Mouse (Mus musculus): ENCODE results near the gene Olfr96.
A peak's percentile ranks its signal among the peaks of the same experiment; 100 is the strongest.
"Not testable (repeated sequence)": the region's sequence is repeated elsewhere in the genome, so short reads cannot be mapped to it uniquely, and the experiment has no call there.

The Olfr96 gene

DNA sequence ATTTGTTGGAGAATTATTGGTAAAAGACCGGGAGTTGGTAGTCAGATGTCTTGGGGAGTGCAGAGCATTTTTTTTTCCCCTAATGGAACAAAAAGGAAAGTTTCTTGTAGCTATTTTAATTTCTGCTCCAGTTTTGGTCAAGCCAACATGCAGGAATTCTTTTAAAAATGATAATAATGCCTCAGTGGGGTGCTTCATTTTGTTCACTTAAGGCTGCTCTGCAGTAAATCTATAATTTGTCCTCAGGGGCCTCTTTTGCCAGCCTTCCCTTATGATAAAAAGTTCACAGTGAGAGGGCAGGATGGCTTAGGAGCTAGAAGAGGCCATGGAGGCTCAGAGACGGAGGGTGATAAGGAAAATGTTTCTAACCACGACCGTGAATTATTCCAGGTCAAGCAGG lies at the start of gene Olfr96:
TSS of gene Olfr96 (plus strand) at position 301 of the 400 bp plus-strand sequence.
- DNase-seq (ENCODE audit: low read depth) = no peak

DNA sequence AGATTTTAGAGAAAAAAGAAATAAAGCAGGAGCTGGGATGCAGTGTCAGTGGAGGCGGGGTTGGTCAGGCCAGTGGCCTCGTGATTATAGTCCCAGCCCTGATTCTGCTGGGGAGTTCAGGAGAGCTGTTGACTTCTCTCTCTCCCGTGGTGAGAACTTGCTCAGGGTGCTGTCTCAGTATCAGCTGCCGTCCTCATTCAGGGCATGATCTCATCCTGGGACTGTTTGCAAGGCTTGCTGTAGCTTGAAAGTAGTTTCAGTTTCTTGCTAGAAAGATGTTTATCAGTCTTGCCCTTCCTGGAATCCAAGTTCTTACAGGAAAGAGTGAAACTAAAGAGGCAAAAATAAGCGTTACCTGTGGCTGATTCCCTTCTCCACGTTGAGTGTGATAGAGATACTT lies 34.5 kb upstream of the Olfr96 start:
- peak; percentile 59 for DNase-seq (ENCODE audit: low read depth)

DNA sequence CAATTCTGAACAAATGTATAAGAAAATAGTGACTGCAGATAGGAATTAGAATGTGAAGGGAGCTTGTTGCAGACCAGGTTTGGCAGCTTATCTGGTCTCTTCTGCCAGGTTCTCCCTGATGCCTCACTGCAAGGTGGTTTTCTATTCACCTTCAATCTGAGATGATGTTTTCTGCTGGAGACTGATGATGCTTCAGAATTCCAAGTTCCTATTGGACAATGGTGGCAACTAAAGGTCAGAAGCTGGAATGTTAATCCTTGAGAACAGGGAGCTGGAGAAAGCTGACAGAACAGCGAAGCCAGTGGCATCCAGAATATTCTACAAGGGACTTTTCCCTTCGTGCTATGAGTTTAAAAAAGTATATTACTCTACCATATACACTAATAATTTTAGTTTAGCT lies 29.2 kb upstream of the Olfr96 start:
- peak; percentile 45 for DNase-seq (ENCODE audit: low read depth)

DNA sequence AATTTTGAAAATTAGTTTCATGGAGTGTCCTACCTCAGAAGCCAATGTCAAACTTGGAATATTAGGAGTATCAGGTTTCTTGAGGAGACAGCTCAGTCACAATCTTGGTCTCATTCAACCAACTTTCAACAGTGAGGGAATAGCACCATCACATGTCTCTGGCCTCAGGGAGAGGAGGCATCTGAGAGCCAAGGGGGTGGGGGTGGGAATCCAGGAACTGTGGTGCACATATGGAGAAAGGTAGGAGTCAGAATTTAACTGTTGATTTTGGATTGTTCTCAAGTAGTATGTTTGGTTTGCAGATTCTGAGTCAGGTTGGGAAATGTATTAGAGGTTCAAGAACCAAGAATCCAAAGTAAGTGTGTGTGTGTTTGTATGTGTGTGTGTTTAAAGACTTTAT lies 26.9 kb upstream of the Olfr96 start:
- peak; percentile 83 for DNase-seq (ENCODE audit: low read depth)

DNA sequence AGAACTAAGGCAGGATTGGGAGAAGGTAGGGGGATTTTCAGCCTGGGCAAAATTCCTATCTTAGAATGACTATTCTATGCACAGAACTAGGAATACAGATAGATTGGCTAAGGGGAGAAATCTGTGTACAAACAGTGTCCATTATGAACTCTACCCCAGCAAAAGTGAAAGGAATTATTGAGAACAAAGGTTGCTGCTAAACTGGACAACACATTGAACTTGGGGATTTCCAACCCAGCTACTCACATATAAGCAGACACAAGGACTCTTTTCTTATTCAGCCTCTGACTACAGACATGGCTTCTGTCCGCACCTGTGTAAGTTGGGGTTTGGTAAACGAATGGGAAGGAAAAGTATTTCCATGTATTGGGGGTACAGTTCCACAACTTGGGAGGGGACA lies 26.3 kb upstream of the Olfr96 start, which contains the start of gene Ubd:
TSS of gene Ubd (plus strand) at position 237 of the 400 bp plus-strand sequence.
- DNase-seq (ENCODE audit: low read depth) = no peak

DNA sequence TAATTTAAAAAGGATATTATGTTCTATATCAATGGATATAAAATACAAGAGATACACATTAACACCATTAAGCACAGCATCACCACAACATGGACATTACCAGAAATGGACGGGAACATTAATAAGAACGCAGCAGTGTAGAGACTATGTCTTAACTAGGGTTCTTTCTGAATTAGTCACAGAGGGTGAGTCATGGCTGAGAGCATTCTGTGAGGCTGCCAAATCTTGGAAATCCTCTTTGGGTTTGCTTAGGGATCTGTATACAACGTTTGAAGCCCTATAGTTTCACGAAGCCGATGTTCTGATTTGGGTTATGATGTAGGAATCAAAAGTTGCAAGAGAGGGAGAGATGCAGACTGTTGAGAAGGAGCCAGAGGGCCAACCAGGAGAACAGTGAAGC lies 25.2 kb upstream of the Olfr96 start:
- DNase-seq (ENCODE audit: low read depth) = peak; percentile 94

DNA sequence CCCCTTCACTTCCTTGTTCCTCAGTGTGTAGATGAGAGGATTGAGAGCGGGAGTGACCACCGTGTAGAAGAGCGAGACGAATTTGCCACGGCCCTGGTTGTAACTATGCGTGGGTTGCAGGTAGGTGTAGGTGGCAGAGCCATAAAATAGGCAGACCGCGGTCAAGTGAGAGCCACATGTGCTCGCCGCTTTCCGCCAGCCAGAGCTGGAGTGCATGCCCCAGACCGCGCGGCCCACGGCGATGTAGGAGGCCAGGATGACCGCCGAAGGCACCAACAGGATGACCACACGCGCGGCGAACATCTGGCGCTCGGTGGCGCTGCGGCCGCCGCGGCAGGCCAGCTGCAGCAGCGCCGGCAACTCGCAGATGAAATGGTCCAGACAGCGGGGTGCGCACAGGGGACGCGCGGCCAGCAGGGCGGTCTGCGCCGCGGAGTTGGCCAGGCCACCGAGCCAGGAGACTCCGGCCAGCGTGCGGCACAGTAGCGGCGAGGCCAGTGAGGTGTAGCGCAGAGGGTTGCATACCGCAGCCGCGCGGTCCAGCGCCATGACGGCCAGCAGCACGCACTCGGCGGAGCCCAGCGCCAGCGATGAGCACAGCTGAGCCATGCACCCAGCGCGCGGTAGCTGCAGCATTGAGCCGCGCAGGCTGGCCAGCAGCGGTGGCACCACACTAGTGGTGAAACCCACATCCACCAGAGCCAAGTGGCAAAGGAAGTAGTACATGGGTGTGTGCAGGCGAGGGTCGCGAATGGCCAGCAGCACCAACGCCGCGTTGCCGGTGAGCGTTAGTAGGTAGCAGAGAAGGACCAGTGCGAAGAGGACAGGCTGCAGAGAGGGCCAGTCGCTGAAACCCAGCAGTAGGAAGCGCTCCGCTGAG lies 22.9 kb upstream of the Olfr96 start:
- DNase-seq (ENCODE audit: low read depth) = no peak

DNA sequence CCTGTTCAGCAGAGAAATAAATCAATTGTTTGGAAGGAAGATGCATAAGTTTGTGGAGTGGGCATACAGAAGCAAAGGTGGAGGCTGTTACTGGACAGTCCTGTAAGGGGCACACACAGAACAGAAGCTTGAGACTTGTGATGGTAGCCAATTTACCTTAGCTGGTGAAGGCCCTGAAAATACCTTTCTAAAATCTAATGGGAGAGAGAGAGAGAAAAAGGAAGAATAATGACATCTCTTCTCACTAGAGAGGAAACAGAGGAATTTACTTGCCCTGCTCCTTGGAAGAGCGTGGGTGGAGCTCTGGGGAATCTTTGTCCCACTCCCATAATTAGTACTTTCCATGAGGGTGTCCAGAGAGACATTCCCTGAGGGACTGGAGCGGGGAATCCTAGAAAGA lies 19.1 kb upstream of the Olfr96 start, which contains the start of gene Olfr94:
TSS of gene Olfr94 (minus strand) at position 101 of the 400 bp plus-strand sequence.
- DNase-seq (ENCODE audit: low read depth) = no peak

DNA sequence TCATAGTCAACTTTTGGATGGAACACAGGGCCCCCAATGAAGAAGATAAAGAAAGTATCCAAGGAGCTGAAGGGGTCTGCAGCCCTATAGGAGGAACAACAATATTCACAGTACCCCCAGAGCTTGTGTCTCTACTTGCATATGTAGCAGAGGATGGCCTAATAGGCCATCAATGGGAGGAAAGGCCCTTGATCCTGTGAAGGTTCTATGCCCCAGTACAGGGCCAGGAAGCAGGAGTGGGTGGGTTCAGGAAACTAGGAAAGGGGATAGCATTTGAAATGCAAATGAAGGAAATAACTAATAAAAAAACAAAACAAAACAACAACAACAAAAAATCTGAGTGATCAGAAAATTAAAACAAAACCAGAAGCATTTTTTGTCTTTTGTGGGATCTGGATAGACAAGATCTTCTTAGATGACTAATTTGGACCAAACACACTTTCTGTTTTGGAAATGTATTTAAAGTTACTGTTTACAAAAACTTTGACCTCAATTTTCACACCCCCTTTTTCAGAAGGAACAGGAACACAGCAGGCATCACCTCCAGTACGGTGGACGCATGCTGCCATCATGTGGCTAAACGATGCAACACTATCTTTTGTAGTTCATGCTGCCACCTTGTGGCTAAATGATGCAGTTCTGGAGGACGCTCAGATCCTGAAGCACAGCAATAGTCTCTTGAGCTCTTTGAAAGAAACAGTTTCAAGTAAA lies 16.6 kb upstream of the Olfr96 start:
- peak; percentile 95 for DNase-seq (ENCODE audit: low read depth)

DNA sequence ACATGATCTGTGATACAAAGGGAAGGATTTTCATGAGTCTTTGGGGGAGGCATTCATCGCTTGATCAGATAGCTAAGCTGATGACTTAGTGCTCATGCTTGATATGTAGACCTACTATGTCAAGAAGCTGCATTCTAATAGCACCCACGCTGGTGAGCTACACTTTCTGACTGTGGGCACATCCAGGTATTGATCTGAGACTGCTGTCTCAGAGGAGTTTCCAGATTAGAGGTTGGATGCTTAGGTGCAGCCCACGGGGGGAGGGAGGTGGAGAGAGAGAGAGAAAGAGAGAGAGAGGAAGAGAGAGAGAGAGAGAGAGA lies 16.1 kb upstream of the Olfr96 start:
- no peak for DNase-seq (ENCODE audit: low read depth)

DNA sequence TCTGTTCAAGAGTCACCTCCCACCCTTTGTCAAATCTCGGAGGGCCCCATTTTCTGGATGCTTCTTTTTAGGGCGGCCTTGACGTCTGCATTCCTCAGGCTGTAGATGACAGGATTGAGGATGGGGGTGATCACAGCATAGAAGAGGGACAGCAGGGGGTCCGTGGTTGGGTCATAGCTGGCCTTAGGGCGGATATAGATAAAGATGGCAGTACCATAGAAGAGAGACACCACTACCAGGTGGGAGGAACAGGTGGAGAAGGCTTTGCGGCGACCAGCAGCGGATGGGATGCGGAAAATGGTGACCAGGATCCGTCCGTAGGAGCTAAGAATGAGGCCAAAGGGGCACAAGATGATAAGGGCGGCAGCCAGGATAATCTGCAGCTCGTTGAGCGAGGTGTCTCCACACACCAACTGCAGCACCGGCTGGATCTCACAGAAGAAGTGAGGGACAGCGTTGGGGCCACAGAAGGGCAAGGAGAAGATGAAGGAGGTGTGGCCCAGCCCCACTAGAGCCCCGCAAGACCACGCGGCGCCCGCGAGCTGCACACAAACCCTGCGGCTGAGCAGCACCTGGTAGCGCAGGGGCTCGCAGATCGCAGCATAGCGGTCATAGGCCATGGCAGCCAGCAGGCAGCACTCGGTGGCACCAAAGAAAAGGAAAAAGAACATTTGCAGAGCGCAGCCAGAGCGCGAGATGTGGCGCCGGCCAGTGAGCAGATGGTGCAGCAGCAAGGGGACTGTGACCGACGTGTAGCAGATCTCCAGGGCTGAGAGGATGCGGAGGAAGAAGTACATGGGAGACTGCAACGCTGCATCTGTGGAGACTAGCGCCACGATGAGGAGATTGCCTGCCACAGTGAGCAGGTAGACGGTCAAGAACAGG lies 8.8 kb upstream of the Olfr96 start:
- no peak for DNase-seq (ENCODE audit: low read depth)

DNA sequence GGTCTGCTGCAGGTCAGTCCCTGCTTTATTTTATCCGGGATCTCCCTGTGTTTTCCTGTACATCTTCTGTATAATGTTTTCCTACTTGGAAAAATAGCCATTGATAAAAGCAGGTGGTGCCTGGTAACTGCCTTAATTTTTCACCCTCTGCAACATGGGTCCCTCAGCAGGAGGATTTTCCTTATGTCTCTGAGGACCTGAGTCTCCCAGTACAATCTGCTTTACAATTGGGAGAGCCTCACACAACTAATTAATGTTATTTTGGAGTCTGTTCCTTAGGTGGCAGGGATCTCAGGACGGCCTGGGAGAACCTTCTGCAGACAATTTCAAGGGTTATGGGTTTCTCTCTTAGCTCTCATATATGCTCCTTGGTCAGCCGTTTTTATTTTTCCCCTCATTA lies 6.9 kb upstream of the Olfr96 start, which contains the start of gene Olfr95:
TSS of gene Olfr95 (minus strand) at position 101 of the 400 bp plus-strand sequence.
- no peak for DNase-seq (ENCODE audit: low read depth)

DNA sequence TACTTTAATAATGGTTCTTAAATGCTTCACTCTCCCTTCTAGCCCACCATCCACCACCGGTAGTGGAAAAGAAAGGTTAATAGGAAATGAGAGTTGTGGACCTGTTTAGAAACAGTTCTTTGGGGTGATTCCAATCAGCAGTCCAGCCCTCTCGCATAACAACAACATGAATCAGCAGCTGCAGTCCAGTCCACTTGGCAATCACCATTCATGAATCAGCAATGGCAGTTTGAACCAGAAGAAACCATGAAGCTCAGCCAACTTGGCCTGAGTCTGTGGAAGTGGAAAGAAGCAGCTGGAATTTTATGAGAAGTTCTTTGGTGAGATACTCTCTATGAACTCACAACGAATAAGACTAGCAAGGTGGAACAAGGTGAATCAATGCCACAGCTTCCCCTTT lies 1.5 kb upstream of the Olfr96 start:
- DNase-seq (ENCODE audit: low read depth) = peak; percentile 91

DNA sequence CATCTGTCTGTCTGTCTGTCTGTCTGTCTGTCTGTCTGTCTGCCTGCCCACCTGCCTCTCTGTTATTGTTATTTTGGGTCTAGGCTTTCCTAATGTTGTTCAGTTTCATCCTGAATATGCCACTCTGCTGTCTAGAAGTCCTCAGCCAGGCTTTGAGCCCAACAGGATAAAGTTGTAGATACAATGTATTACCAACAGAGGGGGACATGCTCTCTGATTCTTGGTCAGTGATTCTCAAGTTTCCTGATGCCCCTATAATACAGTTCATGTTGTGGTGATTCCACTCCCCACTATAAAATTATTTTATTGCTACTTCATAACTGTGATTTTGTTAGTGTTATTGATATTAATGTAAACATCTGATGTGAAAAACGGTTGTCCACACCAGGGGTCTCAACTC lies 1.9 kb downstream of the Olfr96 start:
- peak; percentile 53 for DNase-seq (ENCODE audit: low read depth)

DNA sequence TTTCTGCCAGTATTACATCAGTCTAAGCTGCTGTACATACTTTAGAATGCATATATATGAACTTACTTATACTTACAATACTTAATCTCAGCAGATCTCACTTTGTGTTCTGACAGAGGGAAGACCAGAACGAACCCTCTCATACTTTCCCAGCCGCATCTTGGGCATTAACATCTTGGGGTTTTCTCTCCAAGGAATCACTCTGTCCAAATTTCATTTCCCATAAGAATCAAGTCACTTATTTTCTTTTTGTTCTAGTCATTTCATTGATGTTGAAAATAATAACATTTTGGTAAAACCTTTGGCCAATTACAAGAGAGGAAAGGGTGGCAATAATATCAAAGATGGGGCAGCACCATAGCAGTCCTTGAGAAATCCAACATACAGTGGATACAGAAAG lies 17.3 kb downstream of the Olfr96 start, which contains the start of gene Olfr97:
TSS of gene Olfr97 (minus strand) at position 101 of the 400 bp plus-strand sequence.
- not testable (repeated sequence) for DNase-seq (ENCODE audit: low read depth)

DNA sequence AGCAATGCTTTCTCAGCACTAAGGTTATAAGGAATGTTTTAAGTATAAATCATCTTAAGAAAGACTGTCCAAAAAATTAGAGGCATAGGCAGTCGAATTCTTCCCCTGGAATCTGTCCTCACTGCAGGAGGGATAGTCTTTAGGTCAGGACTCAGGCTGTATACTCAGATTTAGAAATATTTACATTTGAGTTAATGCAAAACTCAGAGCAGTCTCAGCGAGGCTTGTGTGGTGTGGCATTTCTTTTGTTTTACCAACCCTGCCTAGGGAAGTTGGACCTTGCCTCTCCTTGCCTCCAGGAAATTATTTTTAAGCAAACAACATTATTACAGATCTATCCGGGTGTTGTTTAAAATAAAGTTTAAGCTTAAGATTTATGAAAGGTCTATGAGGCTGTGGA lies 22.3 kb downstream of the Olfr96 start:
- no peak for DNase-seq (ENCODE audit: low read depth)

DNA sequence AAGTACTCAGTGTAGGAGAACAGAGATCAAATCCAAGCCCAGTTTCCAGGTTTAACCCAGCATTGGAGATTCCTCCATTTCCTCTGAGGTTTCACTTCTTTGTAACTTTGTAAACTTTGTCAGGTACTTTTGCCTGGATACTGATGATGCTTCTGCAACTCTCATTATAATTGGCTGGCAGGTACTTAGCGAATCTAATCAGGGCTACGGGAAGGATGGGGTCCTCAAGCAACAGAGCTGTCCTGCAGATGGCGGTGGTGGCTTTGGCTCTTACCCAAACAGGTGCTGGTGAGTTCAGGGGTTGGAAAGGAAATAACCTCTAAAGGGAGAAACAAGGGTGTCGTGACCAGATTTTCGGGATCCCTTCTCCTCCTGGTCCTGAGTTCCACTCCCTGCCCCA lies 26.8 kb downstream of the Olfr96 start:
- peak; percentile 67 for DNase-seq (ENCODE audit: low read depth)

DNA sequence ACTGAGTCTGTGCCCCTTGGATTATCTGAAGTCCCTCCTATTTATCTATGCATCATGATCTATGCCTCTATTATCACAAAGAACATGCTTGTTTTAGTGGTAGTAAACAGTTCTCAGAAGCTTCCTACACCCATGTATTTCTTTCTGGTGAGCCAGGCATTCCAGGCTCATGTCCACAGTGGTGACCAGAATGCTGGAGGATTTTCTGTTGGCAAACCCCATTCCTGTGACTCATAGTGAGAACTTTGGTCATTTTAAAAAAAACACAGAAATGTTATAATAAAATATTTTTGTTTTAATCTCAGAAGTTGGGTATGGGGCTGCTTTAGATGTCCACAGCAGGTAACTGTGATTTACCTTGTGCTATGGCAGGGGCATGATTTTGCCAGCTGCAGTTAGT lies 29.5 kb downstream of the Olfr96 start:
- peak; percentile 34 for DNase-seq (ENCODE audit: low read depth)

DNA sequence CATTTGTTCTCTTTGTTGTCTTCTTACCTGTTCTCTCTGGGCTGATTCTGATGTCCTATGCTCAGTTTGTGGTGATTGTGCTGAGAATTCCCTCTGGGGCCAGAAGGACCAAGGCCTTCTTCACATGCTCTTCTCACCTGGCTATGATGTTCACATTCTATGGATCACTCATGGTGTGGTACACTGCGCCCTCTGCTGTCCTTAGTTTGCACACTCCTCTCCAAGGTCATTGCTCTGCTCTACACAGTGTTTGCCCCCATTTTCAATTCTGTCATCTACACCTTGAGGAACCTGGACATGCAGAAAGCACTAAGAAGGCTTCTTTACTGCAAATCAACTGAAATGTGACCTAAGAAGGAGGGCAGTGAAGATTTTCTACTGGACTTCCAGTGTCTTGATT lies 30.6 kb downstream of the Olfr96 start:
- peak; percentile 63 for DNase-seq (ENCODE audit: low read depth)

DNA sequence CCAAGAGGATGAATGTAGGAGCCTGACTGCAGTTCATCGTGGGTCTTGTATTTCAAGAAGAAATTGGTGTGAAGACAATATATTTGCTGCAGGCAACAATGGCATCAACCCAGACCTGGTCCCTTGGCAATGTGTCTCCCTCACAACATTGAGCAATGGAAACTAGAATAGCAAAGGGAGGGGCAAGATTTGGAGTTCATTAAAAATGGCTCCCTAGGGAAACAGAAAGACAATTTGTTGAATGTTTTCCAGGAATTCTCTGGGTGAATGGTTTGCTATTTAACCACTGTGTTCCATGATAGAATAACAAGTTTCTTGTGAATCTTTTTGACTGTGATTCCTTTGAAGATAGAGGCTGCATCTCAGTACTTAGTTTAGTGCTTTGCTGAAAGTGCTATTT lies 43.7 kb downstream of the Olfr96 start, which contains the start of gene Olfr98:
TSS of gene Olfr98 (minus strand) at position 124 of the 400 bp plus-strand sequence.
- DNase-seq (ENCODE audit: low read depth) = no peak

DNA sequence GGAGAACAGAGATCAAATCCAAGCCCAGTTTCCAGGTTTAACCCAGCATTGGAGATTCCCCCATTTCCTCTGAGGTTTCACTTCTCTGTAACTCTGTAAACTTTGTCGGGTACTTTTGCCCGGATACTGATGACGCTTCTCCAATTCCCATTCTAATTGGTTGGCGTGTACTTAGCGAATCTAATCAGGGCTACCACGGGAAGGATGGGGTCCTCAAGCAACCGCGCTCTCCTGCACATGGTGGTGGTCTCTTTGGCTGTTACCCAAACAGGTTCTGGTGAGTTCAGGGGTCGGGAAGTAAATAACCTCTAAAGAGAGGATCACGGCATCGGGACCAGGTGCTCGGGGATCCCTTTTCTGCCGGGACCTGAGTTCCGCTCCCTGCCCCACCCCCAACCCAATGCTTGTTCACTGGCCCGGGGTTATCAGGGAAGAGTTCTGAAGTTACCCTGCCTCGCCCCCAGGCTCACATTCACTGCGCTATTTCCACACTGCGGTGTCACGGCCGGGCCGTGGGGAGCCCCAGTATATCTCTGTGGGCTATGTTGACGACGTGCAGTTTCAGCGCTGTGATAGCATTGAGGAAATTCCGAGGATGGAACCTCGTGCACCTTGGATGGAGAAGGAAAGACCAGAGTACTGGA lies 50.2 kb downstream of the Olfr96 start, which contains the start of gene H2-M3:
TSS of gene H2-M3 (plus strand) at position 163 of the 644 bp plus-strand sequence.
- peak; percentile 95 for DNase-seq (ENCODE audit: low read depth)
